In the genomic region with DNA sequence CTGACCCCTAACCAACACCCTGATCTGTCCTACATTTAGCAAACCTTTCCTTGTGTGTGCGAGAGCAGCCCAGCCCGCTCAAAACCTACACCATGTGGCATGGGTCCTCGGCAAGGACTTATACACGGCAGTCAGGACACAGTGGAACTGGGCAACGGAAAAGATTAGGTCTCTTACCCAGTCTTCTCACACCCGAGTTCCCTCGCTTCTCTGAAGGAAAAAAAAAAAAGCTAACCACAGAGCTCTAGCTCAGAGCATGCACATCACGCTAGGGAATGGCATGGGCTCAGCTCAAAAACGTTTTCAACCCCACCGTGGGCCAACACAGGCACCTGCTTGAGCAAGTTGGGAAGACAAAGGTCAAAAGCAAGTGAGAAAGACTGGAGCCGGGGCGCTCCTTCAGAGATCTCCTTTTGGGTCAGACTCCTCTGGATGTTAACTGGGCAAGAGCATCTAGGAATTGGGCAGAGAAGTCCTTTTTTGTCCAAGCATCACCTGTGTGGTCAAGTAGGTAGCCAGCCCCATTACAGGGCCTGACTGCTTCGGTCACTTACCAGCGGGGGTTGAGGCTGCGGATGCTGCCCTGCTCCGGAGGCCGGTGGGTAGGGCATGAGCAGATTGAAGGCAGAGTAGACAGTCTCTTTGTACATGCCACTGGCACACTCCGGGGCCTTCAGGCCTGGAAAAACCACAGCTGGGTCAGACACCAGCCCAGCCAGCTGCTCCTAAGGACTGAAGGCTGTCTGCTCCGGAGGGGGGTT, we compare ENCODE assay signal across 8 mouse cellular contexts. TPM values are rescaled to one million over a fixed set of nuclear protein-coding genes. Genes with fewer than 3 reads are reported as not detected.
A peak's percentile ranks its signal among the peaks of the same experiment; 100 is the strongest.
DNase-seq lines count a peak whose midpoint lies in the region; ATAC-seq and TF ChIP-seq lines count a peak whose summit lies in the region.

No protein-coding gene starts in this region.

- WGBS in heart, embryonic 14.5 days, result 70% methylated on average over 19 of the region's 19 CpGs
- 67% methylated on average over 19 of the region's 19 CpGs for WGBS in hindbrain, embryonic 14.5 days
- 64% methylated on average over 19 of the region's 19 CpGs for WGBS in midbrain, embryonic 15.5 days

- H3K27me3 ChIP-seq in heart, embryonic 14.5 days (ENCODE audit: control insufficient read depth, insufficient read depth, low read length), result peaks cover 15% of the 10 kb centered on the region; the same call in 1 of the 2 replicates
- H3K27me3 ChIP-seq in ES-Bruce4 (ENCODE audit: control insufficient read depth, insufficient read depth, low read length, poor library complexity, severe bottlenecking), result no peaks in the 10 kb centered on the region
- peaks cover 42% of the 10 kb centered on the region for H3K27me3 ChIP-seq in hindbrain, embryonic 14.5 days (ENCODE audit: control insufficient read depth, insufficient read depth, low read length)
- peaks cover 47% of the 10 kb centered on the region for H3K27me3 ChIP-seq in midbrain, embryonic 15.5 days (replicated peaks)

- H3K4me2 ChIP-seq in heart, embryonic 14.5 days (ENCODE audit: low read length), result peak overlapping the region; percentile 96
- peak overlapping the region; percentile 90 for H3K4me2 ChIP-seq in hindbrain, embryonic 14.5 days (replicated peaks)
- peak overlapping the region; percentile 96 for H3K4me2 ChIP-seq in midbrain, embryonic 15.5 days

- H3K4me3 ChIP-seq in heart, embryonic 14.5 days (ENCODE audit: control insufficient read depth in 1 of 2, insufficient read depth in 1 of 2, low read depth in 1 of 2, low read length in 2 of 2), result peak overlapping the region; percentile 54 to 56
- peak overlapping the region; percentile 94 for H3K4me3 ChIP-seq in ES-Bruce4 (ENCODE audit: low read depth, low read length)
- H3K4me3 ChIP-seq in hindbrain, embryonic 14.5 days (replicated peaks; ENCODE audit: low read length), result peak overlapping the region; percentile 55
- H3K4me3 ChIP-seq in midbrain, embryonic 15.5 days, result peak overlapping the region; percentile 55

- no peaks in the 10 kb centered on the region for H3K9me3 ChIP-seq in heart, embryonic 14.5 days (ENCODE audit: control insufficient read depth, low read length)
- H3K9me3 ChIP-seq in ES-Bruce4 (replicated peaks; ENCODE audit: control insufficient read depth, insufficient read depth, low read length, poor library complexity, severe bottlenecking), result no peaks in the 10 kb centered on the region
- no peaks in the 10 kb centered on the region for H3K9me3 ChIP-seq in hindbrain, embryonic 14.5 days (ENCODE audit: control insufficient read depth, low read length)
- H3K9me3 ChIP-seq in midbrain, embryonic 15.5 days, result no peaks in the 10 kb centered on the region

- no peak for TF ChIP-seq EP300 in ES-Bruce4 (IDR thresholded peaks at IDR 0.05; ENCODE audit: insufficient read depth, low read depth, low read length)

- H3K36me3 ChIP-seq in heart, embryonic 14.5 days (ENCODE audit: control insufficient read depth, insufficient read depth, low read length), result no peaks in the 10 kb centered on the region
- 0 out of 2 replicates have a peak, but pooled peaks cover 5% of the 10 kb centered on the region for H3K36me3 ChIP-seq in ES-Bruce4 (ENCODE audit: control insufficient read depth, insufficient read depth, low read length, poor library complexity, severe bottlenecking)
- no peaks in the 10 kb centered on the region for H3K36me3 ChIP-seq in hindbrain, embryonic 14.5 days (replicated peaks; ENCODE audit: control insufficient read depth, insufficient read depth)
- H3K36me3 ChIP-seq in midbrain, embryonic 15.5 days (replicated peaks), result no peaks in the 10 kb centered on the region

- no peak for TF ChIP-seq POLR2A in ES-Bruce4 (IDR thresholded peaks at IDR 0.05; ENCODE audit: insufficient read depth, low read length)

- H3K9ac ChIP-seq in heart, embryonic 14.5 days (ENCODE audit: low read length), result no peak overlapping the region; the same call in 1 of the 2 replicates
- peak overlapping the region; percentile 78 for H3K9ac ChIP-seq in ES-Bruce4 (ENCODE audit: low read depth, poor library complexity, severe bottlenecking)
- no peak overlapping the region for H3K9ac ChIP-seq in hindbrain, embryonic 14.5 days
- no peak overlapping the region for H3K9ac ChIP-seq in midbrain, embryonic 15.5 days

- TF ChIP-seq CTCF in ES-Bruce4 (IDR thresholded peaks at IDR 0.05; ENCODE audit: low read depth, low read length), result no peak

- no peak for ATAC-seq in heart, embryonic 14.5 days (ENCODE audit: insufficient number of reproducible peaks, insufficient read depth, low FRiP score, low read depth)
- no peak for ATAC-seq in hindbrain, embryonic 14.5 days (ENCODE audit: low FRiP score)
- ATAC-seq in midbrain, embryonic 15.5 days (replicated peaks), result no peak

- H3K4me1 ChIP-seq in heart, embryonic 14.5 days (ENCODE audit: control insufficient read depth in 2 of 2, insufficient read depth in 2 of 2, low read length in 2 of 2), result peaks cover 20 to 26% of the 10 kb centered on the region in 2 experiments
- H3K4me1 ChIP-seq in ES-Bruce4 (ENCODE audit: control insufficient read depth, insufficient read depth, low read length), result peaks cover 6% of the 10 kb centered on the region
- peaks cover 22% of the 10 kb centered on the region for H3K4me1 ChIP-seq in hindbrain, embryonic 14.5 days (replicated peaks; ENCODE audit: control insufficient read depth, insufficient read depth, low read length)
- H3K4me1 ChIP-seq in midbrain, embryonic 15.5 days, result peaks cover 22% of the 10 kb centered on the region

- no peak for DNase-seq in heart, adult 8-10 months (ENCODE audit: low spot score)
- no peak for DNase-seq in hindbrain, embryonic 14.5 days (ENCODE audit: low spot score)
- no peak for DNase-seq in right cerebral cortex, postnatal 14 days
- no peak for DNase-seq in cerebellum, postnatal 14 days
- DNase-seq in ovary, adult 18-20 months (ENCODE audit: low spot score), result no peak

- no peak overlapping the region for H3K27ac ChIP-seq in heart, embryonic 14.5 days (replicated peaks in 1 of 2; ENCODE audit: control insufficient read depth in 1 of 2, insufficient read depth in 1 of 2, low read depth in 2 of 2, low read length in 2 of 2)
- H3K27ac ChIP-seq in ES-Bruce4 (ENCODE audit: insufficient read depth, low read length), result no peak overlapping the region
- no peak overlapping the region for H3K27ac ChIP-seq in hindbrain, embryonic 14.5 days
- no peak overlapping the region for H3K27ac ChIP-seq in midbrain, embryonic 15.5 days

RNA-seq across cellular contexts. Expression of a gene that starts 1.1 kb away (rescaled TPM):
- polyA plus RNA-seq in heart, embryonic 14.5 days (2014; fragmentation: Nextera tagmentation; extraction: Ambion mirVana), result 2.2 and 2.5 TPM in 2 replicates
- 1 to 10 TPM in 1 of 4 experiments, under 1 TPM in 3; 0.44 to 1.0 (median 0.83) TPM for total RNA-seq in heart, adult 8-10 months (2022)
- polyA plus RNA-seq in ES-Bruce4 (2011; ENCODE audit: insufficient read depth, insufficient read length, low read depth, missing spikeins), result 68.6 and 79.1 TPM in 2 replicates
- 6.9 and 7.2 TPM in 2 replicates for polyA plus RNA-seq in hindbrain, embryonic 14.5 days (2014; fragmentation: Nextera tagmentation; extraction: Ambion mirVana)
- 5.1 and 5.5 TPM in 2 replicates for polyA plus RNA-seq in midbrain, embryonic 15.5 days (2015; fragmentation: Nextera tagmentation; extraction: Ambion mirVana)

RNA-seq across cellular contexts. Expression of a gene that starts 50.0 kb away (rescaled TPM):
- polyA plus RNA-seq in heart, embryonic 14.5 days (2014; fragmentation: Nextera tagmentation; extraction: Ambion mirVana), result 468 and 534 TPM in 2 replicates
- total RNA-seq in heart, adult 8-10 months (2022), result 100 to 1,000 TPM; 243 to 269 (median 257) TPM
- 589 and 680 TPM in 2 replicates for polyA plus RNA-seq in ES-Bruce4 (2011; ENCODE audit: insufficient read depth, insufficient read length, low read depth, missing spikeins)
- 1,059 and 1,060 TPM in 2 replicates for polyA plus RNA-seq in hindbrain, embryonic 14.5 days (2014; fragmentation: Nextera tagmentation; extraction: Ambion mirVana)
- polyA plus RNA-seq in midbrain, embryonic 15.5 days (2015; fragmentation: Nextera tagmentation; extraction: Ambion mirVana), result 905 and 933 TPM in 2 replicates
